Mouse (Mus musculus): ENCODE measurements around the gene Myo9a. TPM values are rescaled to one million over a fixed set of nuclear protein-coding genes. Genes with fewer than 3 reads are reported as not detected.
"Not testable (repeated sequence)": the region's sequence is repeated elsewhere in the genome, so short reads cannot be mapped to it uniquely, and the experiment has no call there.

The Myo9a gene
- polyA plus RNA-seq, 1 experiment from 2014 or later, result 25.3 TPM

DNA sequence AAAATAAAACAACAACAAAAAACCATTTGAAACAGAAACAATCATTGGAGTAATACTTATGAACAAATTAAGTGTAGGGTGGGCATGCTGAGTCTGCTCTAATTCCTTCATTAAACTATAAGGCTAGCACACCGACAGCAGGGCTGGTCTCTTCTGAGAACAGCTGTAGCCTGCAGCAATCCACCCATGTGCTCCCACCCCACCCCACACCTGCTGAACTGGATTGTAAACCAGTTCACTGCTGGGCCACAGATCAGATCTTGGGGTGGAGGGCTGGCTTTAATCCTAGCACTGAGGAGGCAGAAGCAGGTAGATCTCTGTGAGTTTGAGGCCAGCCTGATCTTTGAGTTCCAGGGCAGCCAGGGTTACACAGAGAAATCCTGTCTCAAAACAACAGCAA, 207.4 kb downstream of the Myo9a start:
- not testable (repeated sequence) for DNase-seq (ENCODE audit: low spot score)

DNA sequence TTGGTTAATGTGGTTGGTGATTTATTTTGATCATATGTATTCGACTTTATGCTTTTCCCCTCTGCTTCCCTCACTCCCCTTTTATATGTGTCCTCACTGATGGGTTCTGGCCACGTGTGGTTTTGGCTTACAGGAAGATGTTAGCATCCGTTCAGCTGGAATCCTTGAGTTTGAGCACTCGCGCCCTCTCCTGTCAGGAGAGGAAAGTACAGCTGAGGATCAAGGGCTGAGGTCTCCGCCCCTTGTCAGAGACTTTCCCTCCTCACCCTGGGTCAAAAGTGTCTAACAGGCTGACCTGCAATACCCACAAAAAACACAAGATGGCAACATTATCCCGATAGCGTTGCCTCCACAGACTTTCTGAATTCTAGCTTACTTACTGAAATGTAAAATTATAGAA, 208.6 kb downstream of the Myo9a start:
- H3K4me1 ChIP-seq (replicated peaks; ENCODE audit: control insufficient read depth, insufficient read depth, low read length), result no peaks in the 10 kb centered on the region; the same call in 1 of the 2 replicates
- no peak overlapping the region for H3K4me2 ChIP-seq (replicated peaks; ENCODE audit: low read depth, low read length)
- H3K4me3 ChIP-seq (ENCODE audit: low read depth, low read length), result no peak overlapping the region
- ATAC-seq (ENCODE audit: low FRiP score), result peak; percentile 61
- no peak overlapping the region for H3K27ac ChIP-seq (ENCODE audit: low read depth, low read length)
- H3K27me3 ChIP-seq (ENCODE audit: control insufficient read depth, insufficient read depth, low read length), result no peaks in the 10 kb centered on the region
- peak; percentile 96 for DNase-seq (ENCODE audit: low spot score)
- H3K36me3 ChIP-seq (ENCODE audit: control insufficient read depth, insufficient read depth, low read length), result no peaks in the 10 kb centered on the region
- no peak overlapping the region for H3K9ac ChIP-seq (ENCODE audit: low read depth, low read length)
- H3K9me3 ChIP-seq (ENCODE audit: control insufficient read depth, low read length), result no peaks in the 10 kb centered on the region
- WGBS, result 5% methylated on average over 8 of the region's 8 CpGs

More for the DNA sequence above, 207.4 kb downstream of the Myo9a start:
- not testable (repeated sequence) for H3K27ac ChIP-seq (ENCODE audit: low read depth, low read length); H3K4me1 ChIP-seq (replicated peaks; ENCODE audit: control insufficient read depth, insufficient read depth, low read length); H3K9me3 ChIP-seq (ENCODE audit: control insufficient read depth, low read length); H3K27me3 ChIP-seq (ENCODE audit: control insufficient read depth, insufficient read depth, low read length); ATAC-seq (ENCODE audit: low FRiP score); H3K9ac ChIP-seq (ENCODE audit: low read depth, low read length); H3K4me3 ChIP-seq (ENCODE audit: low read depth, low read length); H3K36me3 ChIP-seq (ENCODE audit: control insufficient read depth, insufficient read depth, low read length); H3K4me2 ChIP-seq (replicated peaks; ENCODE audit: low read depth, low read length)
- WGBS, result 82% methylated on average over 1 of the region's 1 CpGs

DNA sequence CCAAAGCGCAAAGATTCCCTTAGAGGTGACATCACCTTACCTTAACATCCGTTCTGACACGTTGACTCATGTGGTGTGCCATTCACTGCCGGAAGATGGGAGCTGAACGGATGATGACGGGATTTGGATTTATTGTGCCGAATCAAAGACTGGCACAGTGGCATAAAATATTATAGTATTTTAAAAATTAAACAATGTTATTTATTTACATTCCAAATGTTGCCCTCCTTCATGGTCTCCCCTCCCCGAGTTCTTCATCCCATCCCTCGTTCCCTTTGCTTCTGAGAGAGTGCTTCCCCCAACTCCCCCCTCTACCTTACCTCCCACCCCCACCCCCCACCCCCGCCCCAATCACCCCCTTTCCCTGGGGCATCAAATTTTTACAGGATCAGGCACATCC, 209.9 kb downstream of the Myo9a start, which contains the start of gene Nr2e3:
Gene Nr2e3 (minus strand): TSS at position 101 of the 400 bp plus-strand sequence.
- 89% methylated on average over 10 of the region's 10 CpGs for WGBS
- Histone ChIP-seq H3K9me3 (ENCODE audit: control insufficient read depth, low read length) (no peaks in the 10 kb centered on the region), H3K4me2 (replicated peaks; ENCODE audit: low read depth, low read length) (no peak within 1 kb of the TSS), H3K36me3 (ENCODE audit: control insufficient read depth, insufficient read depth, low read length) (no peaks in the 10 kb centered on the region), H3K4me3 (ENCODE audit: low read depth, low read length) (no peak within 1 kb of the TSS), H3K27me3 (ENCODE audit: control insufficient read depth, insufficient read depth, low read length) (no peaks in the 10 kb centered on the region), H3K9ac (ENCODE audit: low read depth, low read length) (no peak within 1 kb of the TSS), H3K4me1 (replicated peaks; ENCODE audit: control insufficient read depth, insufficient read depth, low read length) (no peaks in the 10 kb centered on the region; the same call in 1 of the 2 replicates), H3K27ac (ENCODE audit: low read depth, low read length) (no peak within 1 kb of the TSS)
- no peak for ATAC-seq (ENCODE audit: low FRiP score)
- no peak for DNase-seq (ENCODE audit: low spot score)

- peak; percentile 18 for DNase-seq (ENCODE audit: low spot score)
- WGBS, result 66% methylated on average over 14 of the region's 14 CpGs
- no peak overlapping the region for H3K9ac ChIP-seq (ENCODE audit: low read depth, low read length)
Measured at GRCm38 (mm10) chr9:59961201-59961955, 210.7 kb downstream of the Myo9a start.

GRCm38 (mm10) chr9:59964367-59964766, 213.7 kb downstream of the Myo9a start:
- 60% methylated on average over 3 of the region's 3 CpGs for WGBS
- DNase-seq (ENCODE audit: low spot score) (no peak), ATAC-seq (ENCODE audit: low FRiP score) (no peak)
- H3K4me1 ChIP-seq (replicated peaks; ENCODE audit: control insufficient read depth, insufficient read depth, low read length), result no peaks in the 10 kb centered on the region; the same call in 1 of the 2 replicates
- no peak overlapping the region for H3K9ac ChIP-seq (ENCODE audit: low read depth, low read length)
- H3K27ac ChIP-seq (ENCODE audit: low read depth, low read length), result no peak overlapping the region
- H3K36me3 ChIP-seq (ENCODE audit: control insufficient read depth, insufficient read depth, low read length), result no peaks in the 10 kb centered on the region
- H3K4me3 ChIP-seq (ENCODE audit: low read depth, low read length), result no peak overlapping the region
- H3K4me2 ChIP-seq (replicated peaks; ENCODE audit: low read depth, low read length), result no peak overlapping the region
- no peaks in the 10 kb centered on the region for H3K9me3 ChIP-seq (ENCODE audit: control insufficient read depth, low read length)
- H3K27me3 ChIP-seq (ENCODE audit: control insufficient read depth, insufficient read depth, low read length), result no peaks in the 10 kb centered on the region

More at GRCm38 (mm10) chr9:59961201-59961955, 210.7 kb downstream of the Myo9a start:
- no peak for ATAC-seq (ENCODE audit: low FRiP score)
- no peaks in the 10 kb centered on the region for H3K9me3 ChIP-seq (ENCODE audit: control insufficient read depth, low read length)
- no peaks in the 10 kb centered on the region for H3K36me3 ChIP-seq (ENCODE audit: control insufficient read depth, insufficient read depth, low read length)
- no peak overlapping the region for H3K4me2 ChIP-seq (replicated peaks; ENCODE audit: low read depth, low read length)
- H3K27me3 ChIP-seq (ENCODE audit: control insufficient read depth, insufficient read depth, low read length), result no peaks in the 10 kb centered on the region
- no peak overlapping the region for H3K4me3 ChIP-seq (ENCODE audit: low read depth, low read length)
- no peak overlapping the region for H3K27ac ChIP-seq (ENCODE audit: low read depth, low read length)
- H3K4me1 ChIP-seq (replicated peaks; ENCODE audit: control insufficient read depth, insufficient read depth, low read length), result no peaks in the 10 kb centered on the region; the same call in 1 of the 2 replicates

DNA sequence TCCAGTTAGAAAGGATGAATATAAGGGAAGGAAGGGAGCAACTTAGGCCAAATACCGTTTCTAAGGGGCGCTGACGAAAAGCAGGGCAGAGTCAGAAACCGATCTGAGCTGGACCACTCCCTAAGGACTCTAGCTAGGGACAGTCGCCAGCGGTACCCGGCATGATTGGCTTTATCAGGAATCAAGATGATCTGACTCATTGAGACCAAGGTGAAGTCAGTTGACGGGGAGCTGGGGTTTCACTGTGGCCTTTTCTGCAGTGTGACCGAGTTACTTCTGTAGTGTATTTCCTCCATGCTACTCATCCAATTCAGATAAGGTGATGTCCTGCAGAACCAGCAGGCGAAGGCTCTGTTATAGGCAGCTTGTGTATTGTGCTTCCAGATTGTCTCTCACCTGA, 214.3 kb downstream of the Myo9a start:
- no peaks in the 10 kb centered on the region for H3K9me3 ChIP-seq (ENCODE audit: control insufficient read depth, low read length)
- H3K4me3 ChIP-seq (ENCODE audit: low read depth, low read length), result no peak overlapping the region
- no peak for ATAC-seq (ENCODE audit: low FRiP score)
- H3K27ac ChIP-seq (ENCODE audit: low read depth, low read length), result no peak overlapping the region
- H3K9ac ChIP-seq (ENCODE audit: low read depth, low read length), result no peak overlapping the region
- H3K4me2 ChIP-seq (replicated peaks; ENCODE audit: low read depth, low read length), result no peak overlapping the region
- whole genome bisulfite sequencing, result 88% methylated on average over 10 of the region's 10 CpGs
- H3K27me3 ChIP-seq (ENCODE audit: control insufficient read depth, insufficient read depth, low read length), result no peaks in the 10 kb centered on the region
- H3K36me3 ChIP-seq (ENCODE audit: control insufficient read depth, insufficient read depth, low read length), result no peaks in the 10 kb centered on the region
- DNase-seq (ENCODE audit: low spot score), result no peak
- H3K4me1 ChIP-seq (replicated peaks; ENCODE audit: control insufficient read depth, insufficient read depth, low read length), result no peaks in the 10 kb centered on the region; the same call in 1 of the 2 replicates

DNA sequence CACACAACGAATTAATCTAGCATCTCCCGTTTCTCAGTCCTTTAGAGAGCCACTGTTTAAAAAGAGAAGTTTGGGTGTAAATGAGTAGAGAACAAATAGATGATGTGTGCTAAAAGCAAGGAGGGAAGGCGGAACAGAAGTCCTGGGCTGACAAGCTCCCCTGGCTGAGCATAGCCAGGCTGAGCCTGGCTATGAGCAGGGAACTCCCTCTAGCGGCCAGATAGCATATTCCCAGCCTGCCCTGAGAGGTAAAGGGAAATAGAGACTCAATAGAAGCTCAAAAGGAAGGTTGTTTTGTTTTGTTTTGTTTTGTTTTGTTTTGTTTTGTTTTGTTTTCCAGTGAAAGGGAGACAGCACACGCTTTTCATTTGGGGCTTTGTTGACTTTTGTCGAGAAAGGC, 218.7 kb downstream of the Myo9a start:
- H3K9me3 ChIP-seq (ENCODE audit: control insufficient read depth, low read length), result no peaks in the 10 kb centered on the region
- ATAC-seq (ENCODE audit: low FRiP score) (no peak), DNase-seq (ENCODE audit: low spot score) (peak; percentile 84)
- H3K27me3 ChIP-seq (ENCODE audit: control insufficient read depth, insufficient read depth, low read length), result no peaks in the 10 kb centered on the region
- 36% methylated on average over 6 of the region's 6 CpGs for WGBS
- no peak overlapping the region for H3K9ac ChIP-seq (ENCODE audit: low read depth, low read length)
- no peaks in the 10 kb centered on the region for H3K4me1 ChIP-seq (replicated peaks; ENCODE audit: control insufficient read depth, insufficient read depth, low read length)
- no peaks in the 10 kb centered on the region for H3K36me3 ChIP-seq (ENCODE audit: control insufficient read depth, insufficient read depth, low read length)
- no peak overlapping the region for H3K4me2 ChIP-seq (replicated peaks; ENCODE audit: low read depth, low read length)
- H3K4me3 ChIP-seq (ENCODE audit: low read depth, low read length), result no peak overlapping the region
- H3K27ac ChIP-seq (ENCODE audit: low read depth, low read length), result no peak overlapping the region

GRCm38 (mm10) chr9:59971263-59971662, 220.6 kb downstream of the Myo9a start:
- no peak for DNase-seq (ENCODE audit: low spot score)

More at GRCm38 (mm10) chr9:59971263-59971662, 220.6 kb downstream of the Myo9a start:
- Histone ChIP-seq H3K9me3 (ENCODE audit: control insufficient read depth, low read length) (no peaks in the 10 kb centered on the region), H3K4me3 (ENCODE audit: low read depth, low read length) (no peak overlapping the region), H3K9ac (ENCODE audit: low read depth, low read length) (no peak overlapping the region), H3K36me3 (ENCODE audit: control insufficient read depth, insufficient read depth, low read length) (no peaks in the 10 kb centered on the region), H3K27ac (ENCODE audit: low read depth, low read length) (no peak overlapping the region), H3K4me1 (replicated peaks; ENCODE audit: control insufficient read depth, insufficient read depth, low read length) (no peaks in the 10 kb centered on the region), H3K4me2 (replicated peaks; ENCODE audit: low read depth, low read length) (no peak overlapping the region), H3K27me3 (ENCODE audit: control insufficient read depth, insufficient read depth, low read length) (no peaks in the 10 kb centered on the region)
- ATAC-seq (ENCODE audit: low FRiP score), result no peak
- WGBS, result 81% methylated on average over 4 of the region's 4 CpGs

Measured in hindbrain, embryonic 11.5 days (tissue).